Mouse (Mus musculus) kidney, postnatal 0 days (tissue): ENCODE results near the gene Dut. TPM values are rescaled to one million over a fixed set of nuclear protein-coding genes. Genes with fewer than 3 reads are reported as not detected.

Source experiments
- ATAC-seq: fragments of 200-750 bp; cut with Nextera tagmentation; replicated peaks from 2 replicates; pipeline ENCODE4 v1.8.0; 2017; ENCODE audit warnings: low read depth, moderate number of reproducible peaks, moderate TSS enrichment, moderate library complexity; ENCODE audit not compliant: low FRiP score
- DNase-seq: peaks from one replicate; pipeline ENCODE4 v3.0.0-alpha.2; 2016; ENCODE audit warnings: low spot score
- H3K27ac ChIP-seq: fragments of 300-500 bp; sonication (generic); 2 replicates; pipeline ENCODE4 v1.5.1; 2014; ENCODE audit warnings: mild to moderate bottlenecking
- H3K27me3 ChIP-seq: fragments of 300-500 bp; sonication (generic); 2 replicates; pipeline ENCODE4 v1.6.1; 2014; ENCODE audit warnings: low read length, mixed read lengths; ENCODE audit not compliant: insufficient read depth
- H3K36me3 ChIP-seq: fragments of 300-500 bp; sonication (generic); 2 replicates; pipeline ENCODE4 v1.6.1; 2014; ENCODE audit warnings: low read length, mixed read lengths; ENCODE audit not compliant: insufficient read depth
- H3K4me1 ChIP-seq: fragments of 300-500 bp; sonication (generic); replicated peaks from 2 replicates; pipeline ENCODE4 v1.6.1; 2014; ENCODE audit warnings: antibody characterized with exemption, low read length, mixed read lengths; ENCODE audit not compliant: insufficient read depth
- H3K4me2 ChIP-seq: fragments of 300-500 bp; sonication (generic); 2 replicates; pipeline ENCODE4 v1.6.1; 2014; ENCODE audit warnings: mild to moderate bottlenecking, low read length, moderate library complexity, mixed read lengths
- H3K4me3 ChIP-seq: fragments of 300-500 bp; sonication (generic); replicated peaks from 2 replicates; pipeline ENCODE4 v1.5.1; 2014; ENCODE audit warnings: low read depth, low read length
- H3K9ac ChIP-seq: fragments of 300-500 bp; sonication (generic); 2 replicates; pipeline ENCODE4 v1.6.1; 2014; ENCODE audit warnings: low read depth, low read length
- H3K9me3 ChIP-seq: fragments of 300-500 bp; sonication (generic); replicated peaks from 2 replicates; pipeline ENCODE4 v1.6.1; 2016; ENCODE audit warnings: low read length, inconsistent platforms, mixed read lengths
- CTCF ChIP-seq: IDR thresholded peaks from 2 replicates; pipeline ENCODE4 v1.5.1; 2016; ENCODE audit warnings: antibody characterized with exemption, low read depth, mild to moderate bottlenecking, moderate library complexity
- WGBS: fragments of 180-500 bp; shearing (Covaris S2); extraction: QIAGEN DNeasy Blood & Tissue Kit; methylation state at CpG from one replicate; pipeline ENCODE4 v1.1.7; 2014; 5-methylcytosine and 5-hydroxymethylcytosine counted together
- polyA plus RNA-seq: library from polyadenylated mRNA; unstranded; fragments of >200 nt; fragmentation: Nextera tagmentation; extraction: Ambion mirVana; gene quantifications from 2 replicates; pipeline ENCODE4 v1.2.1, GENCODE M21; 2015

The Dut gene
- polyA plus RNA-seq, 1 experiment from 2014 or later: 133 TPM

DNA sequence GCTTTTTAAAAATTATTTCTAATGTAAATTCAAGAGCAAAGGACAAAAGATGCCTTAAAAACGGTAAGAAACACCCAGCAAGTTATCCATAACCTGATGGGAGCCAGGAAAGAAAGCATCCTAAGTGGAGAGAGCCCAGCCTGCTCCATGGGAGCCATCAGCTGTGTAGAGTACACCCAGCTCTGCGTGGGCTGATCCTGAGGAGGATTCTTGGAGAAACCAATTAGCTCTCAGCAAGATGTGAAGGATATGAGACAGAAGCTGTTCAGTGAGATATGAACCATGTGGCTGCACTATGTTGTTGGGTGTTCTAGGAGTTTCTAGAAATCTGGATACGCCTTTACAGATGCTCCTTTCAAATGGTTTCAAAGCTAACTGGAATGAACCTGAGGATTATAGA, 58.7 kb downstream of the Dut start:
- no peak for ATAC-seq
- H3K9ac ChIP-seq: no peak overlapping the region
- H3K36me3 ChIP-seq: peaks cover 19% of the 10 kb centered on the region; the same call in 1 of the 2 replicates
- DNase-seq: no peak
- H3K27me3 ChIP-seq: no peaks in the 10 kb centered on the region
- H3K4me3 ChIP-seq: no peak overlapping the region
- no peak for TF ChIP-seq CTCF
- no peak overlapping the region for H3K4me2 ChIP-seq
- H3K9me3 ChIP-seq: no peaks in the 10 kb centered on the region
- H3K27ac ChIP-seq: no peak overlapping the region
- no peaks in the 10 kb centered on the region for H3K4me1 ChIP-seq
- 86% methylated on average over 3 of the region's 3 CpGs for WGBS

Other genes starting within 250 kb of the Dut start
- 3.2 and 4.9 TPM in 2 replicates for gene Slc24a5, start 179.1 kb upstream of the Dut start, polyA plus RNA-seq
- 78.3 and 79.6 TPM in 2 replicates for gene Myef2, start 123.5 kb upstream of the Dut start, polyA plus RNA-seq
- not detected in 2 replicates for gene Ctxn2, start 110.5 kb upstream of the Dut start, polyA plus RNA-seq
- 219 and 221 TPM in 2 replicates for gene Slc12a1, start 94.7 kb upstream of the Dut start, polyA plus RNA-seq